Mouse (Mus musculus) bone marrow macrophage, adult 2 months (primary cell): ENCODE results near the gene Zfp69.

Experiments used
- CTCF ChIP-seq: IDR thresholded peaks from 2 replicates; pipeline ENCODE4 v1.5.1; 2012; ENCODE audit warnings: low read depth, mild to moderate bottlenecking, low read length, moderate library complexity
- POLR2A ChIP-seq: IDR thresholded peaks from 2 replicates; pipeline ENCODE4 v1.6.1; 2012; ENCODE audit warnings: mild to moderate bottlenecking, low read depth, low read length, borderline replicate concordance

- no peak for TF ChIP-seq CTCF
- TF ChIP-seq POLR2A: no peak
Measured at GRCm38 (mm10) chr4:120914501-120914900, 37.0 kb downstream of the Zfp69 start.
